Mouse (Mus musculus): Measurements from ENCODE around the gene Col4a4. TPM values are rescaled to one million over a fixed set of nuclear protein-coding genes. Genes with fewer than 3 reads are reported as not detected.

Gene Col4a4
- polyA plus RNA-seq (2015; fragmentation: Nextera tagmentation; extraction: Ambion mirVana): 11.3 and 12.7 TPM in 2 replicates

- Histone ChIP-seq H3K4me2 (peak within 1 kb of the TSS; percentile 81), H3K27me3 (no peaks in the 10 kb centered on the region), H3K27ac (peak within 1 kb of the TSS; percentile 37; the same call in 1 of the 2 replicates), H3K4me1 (peaks cover 11% of the 10 kb centered on the region; the same call in 1 of the 2 replicates), H3K4me3 (peak within 1 kb of the TSS; percentile 48), H3K36me3 (no peaks in the 10 kb centered on the region), H3K9ac (peak within 1 kb of the TSS; percentile 39), H3K9me3 (no peaks in the 10 kb centered on the region)
- ATAC-seq (ENCODE audit: borderline replicate concordance, extremely low read depth, low FRiP score, low TSS enrichment): peak; percentile 75
- WGBS: 2% methylated on average over 34 of the region's 34 CpGs
Measured at GRCm38 (mm10) chr1:82586713-82587399, at the start of gene Col4a4, which contains the start of gene Col4a3. TSS of gene Col4a4 (minus strand) at chr1:82586849. TSS of gene Col4a3 (plus strand) at chr1:82586921.

- no peaks in the 10 kb centered on the region for H3K9me3 ChIP-seq
- WGBS: 65% methylated on average over 4 of the region's 4 CpGs
- no peak for ATAC-seq (ENCODE audit: borderline replicate concordance, extremely low read depth, low FRiP score, low TSS enrichment)
- H3K36me3 ChIP-seq: no peaks in the 10 kb centered on the region
- H3K4me3 ChIP-seq: no peak overlapping the region
- no peak overlapping the region for H3K27ac ChIP-seq
- no peak overlapping the region for H3K4me2 ChIP-seq
- peaks cover 8% of the 10 kb centered on the region for H3K4me1 ChIP-seq
- no peaks in the 10 kb centered on the region for H3K27me3 ChIP-seq
- H3K9ac ChIP-seq: no peak overlapping the region
Measured at GRCm38 (mm10) chr1:82636321-82636720, 49.7 kb upstream of the Col4a4 start.

DNA sequence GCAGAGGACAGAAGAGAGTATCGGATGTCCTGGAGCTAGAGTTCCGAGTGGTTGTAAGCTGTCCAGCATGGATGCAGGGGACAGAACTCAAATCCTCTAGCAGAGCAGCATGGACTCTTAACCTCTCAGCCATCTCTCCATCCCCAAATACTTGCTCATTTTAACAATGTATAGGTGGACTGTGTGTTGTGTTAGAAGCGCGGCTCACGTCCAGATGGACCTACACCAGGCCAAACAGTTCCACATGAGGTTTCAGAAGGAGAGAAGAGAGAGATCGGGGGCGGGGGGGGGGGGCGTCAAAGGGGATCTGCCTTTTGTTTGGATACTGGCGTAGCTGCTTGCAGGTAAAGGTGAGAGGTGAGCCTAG is 48.6 kb upstream of the Col4a4 start:
- no peaks in the 10 kb centered on the region for H3K9me3 ChIP-seq
- peaks cover 5% of the 10 kb centered on the region; the same call in 1 of the 2 replicates for H3K4me1 ChIP-seq
- no peak overlapping the region for H3K4me3 ChIP-seq
- H3K36me3 ChIP-seq: no peaks in the 10 kb centered on the region
- no peaks in the 10 kb centered on the region for H3K27me3 ChIP-seq
- H3K4me2 ChIP-seq: no peak overlapping the region
- H3K27ac ChIP-seq: no peak overlapping the region
- 76% methylated on average over 9 of the region's 9 CpGs for WGBS
- no peak overlapping the region for H3K9ac ChIP-seq
- ATAC-seq (ENCODE audit: borderline replicate concordance, extremely low read depth, low FRiP score, low TSS enrichment): no peak

- Histone ChIP-seq H3K27ac (no peak overlapping the region), H3K4me3 (no peak overlapping the region)
Measured at GRCm38 (mm10) chr1:82634545-82635253, 48.0 kb upstream of the Col4a4 start.

DNA sequence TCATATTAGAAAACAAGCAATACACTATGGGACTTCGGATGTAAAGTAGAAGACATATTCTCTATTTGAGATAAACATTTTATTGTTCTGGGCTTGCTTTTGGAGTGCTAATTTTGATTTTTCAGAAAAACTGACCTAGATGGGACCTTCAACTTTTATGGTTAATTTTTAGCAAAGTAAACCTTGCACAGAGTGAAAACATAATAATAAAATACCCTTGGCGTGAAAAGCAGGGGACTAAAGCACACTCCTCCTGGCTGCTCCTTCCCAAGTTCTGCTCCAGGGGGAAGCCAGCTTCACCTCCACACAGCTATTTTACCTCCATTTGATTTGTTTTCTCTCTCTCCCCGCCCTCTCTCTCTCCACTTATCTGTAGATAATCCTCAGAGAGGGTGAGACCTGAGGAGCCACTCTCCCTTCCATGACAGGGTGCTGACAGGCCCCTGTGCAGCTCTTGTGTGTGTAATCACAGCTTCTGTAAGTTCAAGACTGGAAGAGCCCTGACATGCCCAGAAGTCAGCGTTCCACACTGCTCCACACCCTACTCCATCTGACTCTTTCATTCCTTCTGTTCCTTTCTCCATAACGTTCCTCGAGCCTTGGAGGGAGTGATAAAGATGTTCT is 44.6 kb upstream of the Col4a4 start:
- H3K4me1 ChIP-seq: peaks cover 5% of the 10 kb centered on the region; the same call in 1 of the 2 replicates
- no peaks in the 10 kb centered on the region for H3K36me3 ChIP-seq
- no peak overlapping the region for H3K4me3 ChIP-seq
- WGBS: 30% methylated on average over 6 of the region's 6 CpGs
- no peak overlapping the region for H3K4me2 ChIP-seq
- no peak for ATAC-seq (ENCODE audit: borderline replicate concordance, extremely low read depth, low FRiP score, low TSS enrichment)
- no peak overlapping the region for H3K9ac ChIP-seq
- H3K27ac ChIP-seq: no peak overlapping the region
- no peaks in the 10 kb centered on the region for H3K9me3 ChIP-seq
- H3K27me3 ChIP-seq: no peaks in the 10 kb centered on the region

More at GRCm38 (mm10) chr1:82634545-82635253, 48.0 kb upstream of the Col4a4 start:
- Histone ChIP-seq H3K9me3 (no peaks in the 10 kb centered on the region), H3K4me1 (peaks cover 5% of the 10 kb centered on the region; the same call in 1 of the 2 replicates), H3K36me3 (no peaks in the 10 kb centered on the region), H3K4me2 (no peak overlapping the region), H3K9ac (no peak overlapping the region), H3K27me3 (no peaks in the 10 kb centered on the region)
- no peak for ATAC-seq (ENCODE audit: borderline replicate concordance, extremely low read depth, low FRiP score, low TSS enrichment)
- WGBS: 66% methylated on average over 19 of the region's 19 CpGs

DNA sequence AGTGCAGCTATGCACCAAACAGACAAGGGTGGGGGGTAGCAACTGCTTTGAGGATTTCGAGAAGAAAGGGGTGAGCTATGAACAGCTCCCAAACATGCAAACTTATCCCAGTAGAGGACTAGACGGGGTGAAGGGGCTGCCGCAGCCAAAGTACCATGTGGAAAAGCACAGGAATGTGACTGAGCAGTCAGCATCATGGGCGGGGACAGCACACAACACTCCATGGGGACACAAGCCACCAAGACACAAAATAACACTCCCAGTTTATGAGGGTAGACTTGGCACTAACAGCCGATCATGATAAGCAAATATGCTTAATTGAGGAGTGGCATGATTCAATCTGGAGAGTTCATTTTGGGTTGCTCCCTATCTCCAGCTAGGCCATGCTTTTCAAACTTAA is 42.8 kb upstream of the Col4a4 start:
- no peaks in the 10 kb centered on the region for H3K27me3 ChIP-seq
- H3K27ac ChIP-seq: no peak overlapping the region
- ATAC-seq (ENCODE audit: borderline replicate concordance, extremely low read depth, low FRiP score, low TSS enrichment): no peak
- H3K36me3 ChIP-seq: no peaks in the 10 kb centered on the region
- H3K4me1 ChIP-seq: peaks cover 3% of the 10 kb centered on the region; the same call in 1 of the 2 replicates
- H3K9me3 ChIP-seq: no peaks in the 10 kb centered on the region
- WGBS: 64% methylated on average over 5 of the region's 5 CpGs
- H3K4me2 ChIP-seq: no peak overlapping the region
- no peak overlapping the region for H3K4me3 ChIP-seq
- no peak overlapping the region for H3K9ac ChIP-seq

- Histone ChIP-seq H3K27ac (no peak overlapping the region), H3K36me3 (no peaks in the 10 kb centered on the region), H3K9ac (no peak overlapping the region), H3K4me1 (no peaks in the 10 kb centered on the region), H3K4me3 (no peak overlapping the region), H3K4me2 (no peak overlapping the region), H3K9me3 (no peaks in the 10 kb centered on the region), H3K27me3 (no peaks in the 10 kb centered on the region)
- no peak for ATAC-seq (ENCODE audit: borderline replicate concordance, extremely low read depth, low FRiP score, low TSS enrichment)
- WGBS: 16% methylated on average over 4 of the region's 4 CpGs
Measured at GRCm38 (mm10) chr1:82627652-82628051, 41.0 kb upstream of the Col4a4 start.

DNA sequence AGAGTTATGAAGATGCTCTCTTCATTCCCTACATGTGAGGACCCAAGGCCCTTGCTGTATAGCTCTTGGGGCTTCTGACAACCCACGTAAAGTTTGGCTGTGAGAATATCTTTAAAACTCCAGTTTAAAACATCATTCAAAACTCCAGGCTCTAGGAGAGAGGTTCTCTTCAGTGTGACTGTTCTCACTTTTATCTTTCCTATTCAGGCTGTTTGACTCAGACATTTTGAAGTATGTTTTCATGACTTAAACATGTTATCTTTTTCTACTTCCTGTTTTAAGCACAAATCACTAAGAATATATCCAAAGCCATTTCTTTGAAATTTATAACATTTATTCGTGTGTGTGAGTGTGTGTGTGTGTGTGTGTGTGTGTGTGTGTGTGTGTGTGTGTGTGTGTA is 38.8 kb upstream of the Col4a4 start:
- no peak overlapping the region for H3K4me3 ChIP-seq
- no peak overlapping the region for H3K27ac ChIP-seq
- H3K9me3 ChIP-seq: no peaks in the 10 kb centered on the region
- 56% methylated on average over 2 of the region's 2 CpGs for WGBS
- no peaks in the 10 kb centered on the region for H3K4me1 ChIP-seq
- no peak for ATAC-seq (ENCODE audit: borderline replicate concordance, extremely low read depth, low FRiP score, low TSS enrichment)
- H3K4me2 ChIP-seq: no peak overlapping the region
- no peaks in the 10 kb centered on the region for H3K36me3 ChIP-seq
- no peak overlapping the region for H3K9ac ChIP-seq
- H3K27me3 ChIP-seq: no peaks in the 10 kb centered on the region

- 76% methylated on average over 6 of the region's 6 CpGs for WGBS
- Histone ChIP-seq H3K4me2 (no peak overlapping the region), H3K36me3 (no peaks in the 10 kb centered on the region), H3K4me3 (no peak overlapping the region), H3K9ac (no peak overlapping the region), H3K9me3 (no peaks in the 10 kb centered on the region), H3K4me1 (no peaks in the 10 kb centered on the region), H3K27ac (no peak overlapping the region), H3K27me3 (no peaks in the 10 kb centered on the region)
- no peak for ATAC-seq (ENCODE audit: borderline replicate concordance, extremely low read depth, low FRiP score, low TSS enrichment)
Measured at GRCm38 (mm10) chr1:82624934-82625333, 38.3 kb upstream of the Col4a4 start.

DNA sequence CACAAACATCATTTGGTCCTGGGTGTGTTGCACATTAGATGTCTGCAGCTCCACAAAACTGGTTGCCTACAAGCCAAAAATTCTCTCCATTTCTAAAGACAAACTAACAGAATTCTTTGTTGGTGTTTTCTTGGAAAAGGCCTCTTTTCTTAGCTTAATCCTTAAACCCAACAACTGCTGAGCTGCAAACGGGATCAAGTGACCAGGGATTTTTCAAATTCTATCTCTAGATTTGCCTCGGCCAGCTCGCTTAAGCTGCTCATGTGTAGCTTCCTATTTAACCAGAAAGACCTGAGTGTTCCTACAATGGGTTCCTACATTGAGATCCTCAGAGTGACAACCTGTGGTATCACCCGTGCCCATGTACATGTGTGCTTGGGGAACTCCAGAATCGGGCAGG is 33.3 kb upstream of the Col4a4 start:
- no peak overlapping the region for H3K9ac ChIP-seq
- no peak for ATAC-seq (ENCODE audit: borderline replicate concordance, extremely low read depth, low FRiP score, low TSS enrichment)
- H3K9me3 ChIP-seq: no peaks in the 10 kb centered on the region
- no peak overlapping the region for H3K27ac ChIP-seq
- no peaks in the 10 kb centered on the region for H3K36me3 ChIP-seq
- no peaks in the 10 kb centered on the region for H3K27me3 ChIP-seq
- no peak overlapping the region for H3K4me3 ChIP-seq
- no peak overlapping the region for H3K4me2 ChIP-seq
- H3K4me1 ChIP-seq: no peaks in the 10 kb centered on the region
- WGBS: 85% methylated on average over 5 of the region's 5 CpGs

DNA sequence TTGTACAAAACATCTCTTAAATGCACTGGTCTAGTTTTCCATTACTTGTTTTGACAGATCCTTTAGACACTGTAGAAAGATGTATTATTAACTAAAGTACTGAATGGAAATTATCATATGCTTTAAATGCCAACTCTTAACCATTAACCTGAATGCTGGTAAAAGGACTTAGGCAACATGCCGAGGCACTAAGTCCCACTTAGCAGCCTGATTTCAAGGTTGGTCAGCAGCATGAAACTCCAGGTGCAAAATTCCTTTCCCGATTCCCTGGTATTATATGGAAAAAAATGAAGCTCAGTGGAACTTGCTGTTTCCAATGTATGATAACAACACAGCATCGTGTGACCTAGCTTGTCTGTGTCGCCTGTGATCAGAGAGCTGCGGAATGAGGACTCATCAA is 31.9 kb upstream of the Col4a4 start:
- WGBS: 76% methylated on average over 5 of the region's 5 CpGs
- no peak overlapping the region for H3K9ac ChIP-seq

DNA sequence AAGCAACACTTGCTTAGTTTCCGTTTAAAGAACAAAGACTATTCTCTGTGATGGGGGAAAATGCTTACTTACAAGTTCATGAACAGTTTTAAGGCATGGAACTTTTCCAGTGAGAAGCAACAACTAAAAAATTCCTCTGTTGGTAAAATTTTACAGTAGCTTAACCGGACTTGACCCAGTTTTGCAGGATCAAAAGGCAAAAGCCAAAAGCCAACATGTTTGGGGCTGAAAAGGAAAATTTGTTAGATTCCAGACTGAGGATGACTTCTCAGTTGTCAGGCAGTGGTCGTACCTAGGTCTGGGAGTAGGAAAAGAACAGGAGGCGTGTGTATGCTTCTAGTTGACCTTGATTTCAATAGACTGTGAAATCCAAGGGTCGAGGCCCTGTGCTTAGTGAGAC is 31.4 kb upstream of the Col4a4 start:
- H3K27ac ChIP-seq: no peak overlapping the region
- no peaks in the 10 kb centered on the region for H3K4me1 ChIP-seq
- 60% methylated on average over 5 of the region's 5 CpGs for WGBS
- no peak overlapping the region for H3K4me2 ChIP-seq
- no peak overlapping the region for H3K9ac ChIP-seq
- no peaks in the 10 kb centered on the region for H3K9me3 ChIP-seq
- H3K27me3 ChIP-seq: no peaks in the 10 kb centered on the region
- no peak for ATAC-seq (ENCODE audit: borderline replicate concordance, extremely low read depth, low FRiP score, low TSS enrichment)
- no peak overlapping the region for H3K4me3 ChIP-seq
- no peaks in the 10 kb centered on the region for H3K36me3 ChIP-seq

More for the DNA sequence above, 31.9 kb upstream of the Col4a4 start:
- H3K4me3 ChIP-seq: no peak overlapping the region
- no peak for ATAC-seq (ENCODE audit: borderline replicate concordance, extremely low read depth, low FRiP score, low TSS enrichment)
- no peak overlapping the region for H3K27ac ChIP-seq
- H3K4me1 ChIP-seq: no peaks in the 10 kb centered on the region
- H3K9me3 ChIP-seq: no peaks in the 10 kb centered on the region
- no peaks in the 10 kb centered on the region for H3K36me3 ChIP-seq
- H3K27me3 ChIP-seq: no peaks in the 10 kb centered on the region
- H3K4me2 ChIP-seq: no peak overlapping the region
